7 mouse cellular contexts compared by ENCODE assay signal in the genomic region with DNA sequence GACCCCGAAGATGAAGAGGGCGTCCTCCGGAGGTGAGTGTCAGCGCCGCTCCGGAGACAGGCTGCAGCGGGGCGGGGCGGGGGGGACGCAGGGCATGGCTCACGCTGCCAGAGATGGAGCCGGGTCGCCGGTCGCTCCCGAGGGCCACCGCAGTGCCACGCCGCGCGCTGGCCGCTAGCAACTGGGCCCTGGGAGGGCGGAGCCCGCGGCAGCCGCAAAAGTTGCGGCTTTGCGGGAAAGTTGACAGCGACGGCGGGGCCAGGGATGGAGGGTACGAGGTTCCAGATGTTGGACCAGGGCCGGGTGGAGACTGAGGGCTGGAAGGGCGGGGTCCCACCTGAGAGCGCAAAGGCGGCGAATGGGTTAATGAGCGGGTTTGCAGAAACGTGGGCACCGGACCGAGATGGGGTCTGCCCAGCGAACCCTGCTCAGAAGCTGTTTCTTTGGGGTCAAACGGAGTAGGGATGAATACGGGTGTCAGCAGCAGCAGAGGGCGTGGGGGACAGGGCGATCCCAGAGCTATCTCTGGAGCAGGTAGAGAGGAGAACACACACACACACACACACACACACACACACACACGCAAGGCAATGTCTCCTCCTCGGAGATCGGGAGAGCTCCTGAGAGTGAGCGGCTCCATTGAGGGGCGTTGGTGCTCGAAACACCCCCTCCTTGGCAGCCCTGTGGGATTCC. TPM values are rescaled to one million over a fixed set of nuclear protein-coding genes. Genes with fewer than 3 reads are reported as not detected.
DNase-seq lines count a peak whose midpoint lies in the region; ATAC-seq and TF ChIP-seq lines count a peak whose summit lies in the region.

No protein-coding gene starts in this region.

- H3K4me1 ChIP-seq in lung, embryonic 14.5 days (ENCODE audit: insufficient read depth): no peaks in the 10 kb centered on the region
- peaks cover 25% of the 10 kb centered on the region; the same call in 1 of the 2 replicates for H3K4me1 ChIP-seq in forebrain, postnatal 0 days (ENCODE audit: insufficient read depth)
- H3K4me1 ChIP-seq in liver, embryonic 14.5 days (replicated peaks; ENCODE audit: control insufficient read depth in 2 of 2, insufficient read depth in 2 of 2, low read length in 1 of 2): no peaks in the 10 kb centered on the region; a peak in 1 of 4 replicates

- peak overlapping the region; percentile 100 for H3K4me2 ChIP-seq in lung, embryonic 14.5 days
- peak overlapping the region; percentile 76 for H3K4me2 ChIP-seq in forebrain, postnatal 0 days (ENCODE audit: low read depth)
- peak overlapping the region; percentile 46 for H3K4me2 ChIP-seq in liver, embryonic 14.5 days (ENCODE audit: low read depth)

- peaks cover 38% of the 10 kb centered on the region for H3K27me3 ChIP-seq in lung, embryonic 14.5 days (ENCODE audit: insufficient read depth, low read length)
- H3K27me3 ChIP-seq in forebrain, postnatal 0 days (ENCODE audit: insufficient read depth, low read length): no peaks in the 10 kb centered on the region
- H3K27me3 ChIP-seq in liver, embryonic 14.5 days (ENCODE audit: control insufficient read depth, insufficient read depth, low read length): peaks cover 36% of the 10 kb centered on the region

- DNase-seq in lung, embryonic 14.5 days: peak; percentile 27
- no peak for DNase-seq in lung, adult 18-20 months
- DNase-seq in embryo, embryonic 10 days (ENCODE audit: low spot score): peak; percentile 23
- peak; percentile 57 for DNase-seq in forebrain, postnatal 0 days
- no peak for DNase-seq in liver, embryonic 14.5 days (ENCODE audit: low read depth in 3 of 3, low spot score in 3 of 3)
- DNase-seq in spleen, postnatal 4 days (ENCODE audit: low spot score in 2 of 2): no peak

- TF ChIP-seq CTCF in lung, embryonic 14.5 days (IDR thresholded peaks at IDR 0.05; ENCODE audit: low read depth): no peak
- no peak for TF ChIP-seq CTCF in forebrain, postnatal 0 days (IDR thresholded peaks at IDR 0.05; ENCODE audit: low read depth)
- no peak; the same call in 1 of the 2 replicates for TF ChIP-seq CTCF in liver, embryonic 14.5 days (IDR thresholded peaks at IDR 0.05; ENCODE audit: low read depth)

- H3K9me3 ChIP-seq in lung, embryonic 14.5 days (ENCODE audit: low read depth, low read length): no peaks in the 10 kb centered on the region
- no peaks in the 10 kb centered on the region for H3K9me3 ChIP-seq in forebrain, postnatal 0 days (ENCODE audit: low read length)
- no peaks in the 10 kb centered on the region for H3K9me3 ChIP-seq in liver, embryonic 14.5 days (ENCODE audit: control insufficient read depth, low read length)

- no peak overlapping the region for H3K27ac ChIP-seq in lung, embryonic 14.5 days (ENCODE audit: low read depth)
- peak overlapping the region; percentile 86 for H3K27ac ChIP-seq in forebrain, postnatal 0 days (ENCODE audit: low read depth, low read length)
- no peak overlapping the region for H3K27ac ChIP-seq in liver, embryonic 14.5 days

- peak; percentile 42 for ATAC-seq in lung, embryonic 14.5 days (ENCODE audit: insufficient read depth)
- ATAC-seq in forebrain, postnatal 0 days: peak; percentile 27
- no peak for ATAC-seq in liver, embryonic 14.5 days (ENCODE audit: insufficient read depth)
- no peak for ATAC-seq in granulocyte monocyte progenitor cell, adult 5-6 weeks (replicated peaks; ENCODE audit: poor library complexity, severe bottlenecking)

- WGBS in lung, embryonic 14.5 days: 1% methylated on average over 51 of the region's 52 CpGs
- under 1% methylated on average over 52 of the region's 52 CpGs for WGBS in forebrain, postnatal 0 days
- 2% methylated on average over 52 of the region's 52 CpGs for WGBS in liver, embryonic 14.5 days (ENCODE audit: insufficient replicate concordance)

- no peak for TF ChIP-seq EP300 in liver, embryonic 14.5 days (IDR thresholded peaks at IDR 0.05; ENCODE audit: low read depth)

- H3K4me3 ChIP-seq in lung, embryonic 14.5 days (ENCODE audit: low read depth, low read length): peak overlapping the region; percentile 64
- peak overlapping the region; percentile 65 for H3K4me3 ChIP-seq in forebrain, postnatal 0 days (ENCODE audit: low read depth, low read length)
- peak overlapping the region; percentile 43 to 55; a peak in 3 of 4 replicates for H3K4me3 ChIP-seq in liver, embryonic 14.5 days (ENCODE audit: insufficient read depth in 1 of 2, low read depth in 2 of 2, low read length in 2 of 2)

- H3K36me3 ChIP-seq in lung, embryonic 14.5 days (ENCODE audit: insufficient read depth): no peaks in the 10 kb centered on the region
- no peaks in the 10 kb centered on the region for H3K36me3 ChIP-seq in forebrain, postnatal 0 days (ENCODE audit: insufficient read depth)
- no peaks in the 10 kb centered on the region for H3K36me3 ChIP-seq in liver, embryonic 14.5 days (replicated peaks; ENCODE audit: control insufficient read depth, insufficient read depth, low read depth)

- peak overlapping the region; percentile 55 for H3K9ac ChIP-seq in lung, embryonic 14.5 days
- peak overlapping the region; percentile 89 for H3K9ac ChIP-seq in forebrain, postnatal 0 days
- H3K9ac ChIP-seq in liver, embryonic 14.5 days (replicated peaks): no peak overlapping the region

RNA-seq across cellular contexts. Expression of gene Rtn4r, which starts 0.6 kb away (rescaled TPM):
- 1.3 and 1.7 TPM in 2 replicates for polyA plus RNA-seq in lung, embryonic 14.5 days (2014; fragmentation: Nextera tagmentation; extraction: Ambion mirVana)
- total RNA-seq in forebrain, postnatal 0 days (2014; rRNA removed): 28.0 and 36.7 TPM in 2 replicates
- polyA plus RNA-seq in forebrain, postnatal 0 days (2015; fragmentation: Nextera tagmentation; extraction: Ambion mirVana): 30.0 and 33.5 TPM in 2 replicates
- polyA plus RNA-seq in liver, embryonic 14.5 days (2012; rRNA removed): 0.52 and 0.91 TPM in 2 replicates
- 0.32 and 0.46 TPM in 2 replicates for polyA plus RNA-seq in liver, embryonic 14.5 days (2014; fragmentation: Nextera tagmentation; extraction: Ambion mirVana)
- total RNA-seq in granulocyte monocyte progenitor cell, adult 5-6 weeks (2014; fragmentation: Nextera tagmentation): 4.5 and 14.7 TPM in 2 replicates
- total RNA-seq in granulocyte monocyte progenitor cell, adult 5-6 weeks (2017): 2.7 and 2.9 TPM in 2 replicates

RNA-seq across cellular contexts. Expression of gene Prodh, which starts 38.0 kb away (rescaled TPM):
- 14.8 and 17.5 TPM in 2 replicates for polyA plus RNA-seq in lung, embryonic 14.5 days (2014; fragmentation: Nextera tagmentation; extraction: Ambion mirVana)
- total RNA-seq in forebrain, postnatal 0 days (2014; rRNA removed): 4.4 and 8.4 TPM in 2 replicates
- 4.0 and 4.9 TPM in 2 replicates for polyA plus RNA-seq in forebrain, postnatal 0 days (2015; fragmentation: Nextera tagmentation; extraction: Ambion mirVana)
- polyA plus RNA-seq in liver, embryonic 14.5 days (2012; rRNA removed): 4.3 and 5.5 TPM in 2 replicates
- polyA plus RNA-seq in liver, embryonic 14.5 days (2014; fragmentation: Nextera tagmentation; extraction: Ambion mirVana): 2.6 and 3.2 TPM in 2 replicates
- total RNA-seq in granulocyte monocyte progenitor cell, adult 5-6 weeks (2014; fragmentation: Nextera tagmentation): 30.0 and 39.3 TPM in 2 replicates
- 57.8 and 64.9 TPM in 2 replicates for total RNA-seq in granulocyte monocyte progenitor cell, adult 5-6 weeks (2017)

Comparison
In these comparisons a context has a peak if more than half of its experiments do, and no peak if none do; other contexts are left out.
1. DNase-seq: peak in lung, embryonic 14.5 days (single experiment), embryo, embryonic 10 days (single experiment) and forebrain, postnatal 0 days (single experiment); none in lung, adult 18-20 months (0 of 2), liver, embryonic 14.5 days (0 of 3) and spleen, postnatal 4 days (0 of 2).
2. ATAC-seq: peak in lung, embryonic 14.5 days (single experiment) and forebrain, postnatal 0 days (single experiment); none in liver, embryonic 14.5 days (single experiment) and granulocyte monocyte progenitor cell, adult 5-6 weeks (single experiment).
3. H3K4me2 ChIP-seq: peak in every context shown above with its lines; median percentile 100 in lung, embryonic 14.5 days; 76 in forebrain, postnatal 0 days; 46 in liver, embryonic 14.5 days.
4. RNA of gene Rtn4r, which starts 0.6 kb away (polyA plus RNA-seq): 30.0 to 33.5 TPM in forebrain, postnatal 0 days; 1.3 to 1.7 TPM in lung, embryonic 14.5 days and 0.32 to 0.91 TPM in liver, embryonic 14.5 days; every median in the first group is over 10 times any median in the second.
5. Peak in every context shown above with its lines, with median percentiles within 50 percentile points of each other: H3K4me3 ChIP-seq.